Mouse (Mus musculus) A20 (cell line): ENCODE results near the gene Tmco1.

Source experiments
- DNase-seq: peaks from one replicate; pipeline ENCODE4 v3.0.0-alpha.2; 2011; ENCODE audit warnings: low read depth, low spot score

Gene Tmco1

GRCm38 (mm10) chr1:167369905-167370304 is 61.7 kb downstream of the Tmco1 start:
- DNase-seq, result peak; percentile 88

DNA sequence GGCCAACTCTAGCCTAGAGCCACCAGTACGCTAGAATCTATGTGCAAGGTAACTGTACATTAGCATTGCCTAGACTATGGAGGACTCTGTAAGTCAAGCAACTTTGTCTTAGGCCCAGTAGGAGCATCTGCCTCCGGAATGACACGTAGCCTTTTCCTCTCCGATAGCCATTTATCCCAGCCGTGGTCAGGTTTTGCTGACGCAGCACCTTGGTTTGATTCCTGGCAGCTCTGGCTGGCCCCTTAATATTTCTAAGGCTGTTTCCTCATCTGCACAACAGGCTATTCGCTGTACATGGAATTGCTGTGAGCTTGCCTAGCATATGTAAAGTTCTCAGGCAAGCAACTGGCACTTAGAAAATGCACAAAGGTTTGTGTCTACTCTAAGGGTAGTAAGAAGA is 64.6 kb downstream of the Tmco1 start:
- DNase-seq, result no peak

DNA sequence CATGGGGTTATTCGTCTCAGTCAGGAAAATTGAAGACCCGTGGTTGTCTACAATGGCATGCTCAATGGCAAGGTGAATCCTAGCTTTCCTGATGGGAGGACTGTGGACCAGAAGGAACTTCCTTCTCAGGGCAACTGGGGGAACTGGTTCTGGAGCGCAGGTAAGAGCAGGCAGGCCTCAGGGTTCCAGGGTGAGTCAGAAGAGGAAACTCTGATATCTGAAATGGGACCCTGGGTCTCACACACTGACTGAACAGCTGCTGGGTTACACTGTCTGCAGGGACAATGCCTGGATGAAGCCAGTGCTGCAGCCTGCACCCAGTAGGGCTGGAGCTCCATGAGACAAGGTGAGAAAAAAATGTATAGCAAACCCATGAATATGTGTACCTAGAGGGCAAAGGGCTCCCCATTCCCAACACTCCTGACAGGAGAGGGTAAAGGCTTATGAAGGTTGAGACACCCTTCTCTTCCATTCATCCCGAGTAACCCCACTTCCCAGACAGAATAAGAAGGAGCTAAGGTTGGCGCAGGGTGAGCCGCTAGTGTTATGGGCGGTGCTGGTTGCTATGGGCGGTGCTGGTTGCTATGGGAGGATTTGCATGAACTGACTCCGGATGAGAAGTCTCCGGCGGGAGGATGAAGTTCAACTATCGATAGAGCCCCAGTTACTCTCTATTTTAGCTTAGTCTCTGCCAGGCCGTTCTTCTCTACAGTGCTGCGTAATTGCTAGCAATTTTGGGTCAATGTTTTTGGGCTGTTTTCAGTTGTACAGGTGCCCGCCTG is 66.0 kb downstream of the Tmco1 start:
- DNase-seq, result peak; percentile 84

- DNase-seq, result no peak
These were observed 66.8 kb downstream of the Tmco1 start for GRCm38 (mm10) chr1:167374942-167375341.

- no peak for DNase-seq
These were observed 69.8 kb downstream of the Tmco1 start for GRCm38 (mm10) chr1:167378019-167378418.

DNA sequence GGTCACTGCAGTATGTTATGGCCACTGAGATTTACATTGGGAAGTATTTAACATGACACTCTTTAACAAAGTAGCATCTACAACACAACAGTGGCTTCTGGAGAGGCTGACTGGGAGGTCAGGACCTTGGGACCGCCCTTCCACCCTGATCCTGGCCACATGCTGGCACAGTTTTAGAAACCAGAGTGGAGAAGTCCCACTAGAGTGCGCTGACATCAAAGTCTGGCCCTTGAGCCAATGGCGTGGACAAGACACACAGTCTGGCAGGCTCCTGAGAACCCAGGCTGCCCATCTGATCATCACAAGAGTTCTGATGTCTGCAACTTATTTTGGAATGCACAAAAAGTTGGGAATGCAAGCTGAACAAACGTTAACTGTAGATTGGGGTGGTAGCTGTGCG is 71.6 kb downstream of the Tmco1 start:
- no peak for DNase-seq

- no peak for DNase-seq
These were observed 72.0 kb downstream of the Tmco1 start for GRCm38 (mm10) chr1:167380223-167380622.

DNA sequence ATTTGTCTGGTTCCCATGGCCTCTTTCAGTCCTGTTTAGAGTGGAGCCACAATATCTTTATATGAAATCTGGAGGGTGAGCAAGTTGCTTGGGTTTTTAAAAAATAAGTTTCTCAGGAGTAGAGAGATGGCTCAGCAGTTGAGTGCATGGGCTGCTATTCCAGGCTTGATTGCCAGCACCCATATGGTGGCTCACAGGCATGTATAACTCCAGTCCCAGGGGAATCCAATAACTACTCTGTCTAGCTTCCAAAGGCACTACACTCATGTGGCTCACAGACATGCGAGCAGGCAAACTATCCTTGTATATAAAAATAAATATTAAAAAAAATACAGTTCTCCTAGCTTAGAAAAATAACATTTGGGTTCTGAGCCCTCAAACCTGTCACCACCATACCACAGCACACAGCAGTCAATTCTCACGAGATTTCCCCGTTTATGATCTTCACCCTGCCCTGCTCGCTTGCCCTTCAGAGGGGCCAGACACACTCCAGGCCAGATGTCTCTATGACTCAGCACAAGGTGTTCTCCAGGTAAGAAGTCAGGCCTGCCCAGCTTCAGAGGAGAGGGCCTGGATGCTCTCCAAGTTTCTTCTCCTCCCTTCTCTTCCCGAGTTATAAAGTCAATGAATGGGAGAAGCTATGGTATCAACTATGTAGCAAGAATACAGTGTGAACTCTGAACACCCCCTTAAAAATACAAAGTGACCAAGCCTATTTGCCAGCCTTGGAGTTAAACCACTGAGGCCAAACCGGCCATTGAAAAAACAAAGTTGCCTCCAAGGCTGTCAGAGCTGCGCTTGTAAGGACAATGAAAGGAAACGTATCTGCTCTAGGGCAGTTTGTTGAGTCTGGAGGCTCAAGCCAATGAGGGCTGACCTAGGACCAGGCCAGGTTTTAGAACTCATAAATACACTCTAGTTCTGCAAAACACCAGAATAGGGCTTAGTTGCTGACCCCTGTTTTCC is 73.2 kb downstream of the Tmco1 start:
- DNase-seq, result no peak

GRCm38 (mm10) chr1:167382316-167382715 is 74.1 kb downstream of the Tmco1 start:
- no peak for DNase-seq

GRCm38 (mm10) chr1:167382763-167383162 is 74.6 kb downstream of the Tmco1 start:
- DNase-seq, result no peak

DNA sequence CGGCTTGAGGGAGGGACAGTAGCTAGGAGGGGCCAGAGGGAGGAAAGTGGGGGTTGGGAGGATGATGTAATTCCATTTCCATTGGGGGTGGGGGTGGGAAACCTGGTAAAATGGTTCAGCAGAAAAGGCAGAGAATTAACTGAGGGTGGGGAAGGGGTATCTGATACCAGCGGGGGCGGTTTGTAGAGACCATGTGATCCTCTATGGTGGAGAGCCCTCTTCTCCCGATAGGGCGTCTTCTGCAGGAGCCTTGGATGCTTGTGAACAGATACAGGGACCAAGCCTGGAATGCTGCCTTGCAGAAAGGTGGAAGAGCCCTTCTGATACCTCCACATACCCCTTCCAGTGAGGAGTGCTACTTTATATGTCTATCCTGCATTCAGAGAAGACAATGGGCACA is 75.0 kb downstream of the Tmco1 start:
- no peak for DNase-seq
